Mouse (Mus musculus): Measurements from ENCODE around the gene Macrod2. TPM values are rescaled to one million over a fixed set of nuclear protein-coding genes. Genes with fewer than 3 reads are reported as not detected.

Macrod2 gene
- polyA plus RNA-seq, 1 experiment from 2014 or later = 23.7 TPM

- no peak overlapping the region for H3K4me3 ChIP-seq
- ATAC-seq (ENCODE audit: extremely low read depth, insufficient number of reproducible peaks, low FRiP score, low TSS enrichment) = no peak
- H3K4me2 ChIP-seq = no peak overlapping the region
- H3K36me3 ChIP-seq = no peaks in the 10 kb centered on the region
- H3K9me3 ChIP-seq = no peaks in the 10 kb centered on the region
- no peak overlapping the region for H3K27ac ChIP-seq (replicated peaks)
- 60% methylated on average over 2 of the region's 2 CpGs for WGBS
- H3K9ac ChIP-seq = no peak overlapping the region
- H3K27me3 ChIP-seq (replicated peaks) = no peaks in the 10 kb centered on the region
- 0 out of 2 replicates have a peak, but pooled peaks cover 2% of the 10 kb centered on the region for H3K4me1 ChIP-seq
These were observed 1872.7 kb downstream of the Macrod2 start for GRCm38 (mm10) chr2:142267836-142268235.

GRCm38 (mm10) chr2:142286761-142287160, 1891.7 kb downstream of the Macrod2 start:
- Histone ChIP-seq H3K9ac (no peak overlapping the region), H3K4me3 (no peak overlapping the region), H3K36me3 (no peaks in the 10 kb centered on the region), H3K4me1 (no peaks in the 10 kb centered on the region), H3K9me3 (no peaks in the 10 kb centered on the region), H3K4me2 (no peak overlapping the region), H3K27ac (replicated peaks) (no peak overlapping the region), H3K27me3 (replicated peaks) (no peaks in the 10 kb centered on the region)
- WGBS = 53% methylated on average over 1 of the region's 1 CpGs
- ATAC-seq (ENCODE audit: extremely low read depth, insufficient number of reproducible peaks, low FRiP score, low TSS enrichment) = no peak

- WGBS = 70% methylated on average over 4 of the region's 4 CpGs
- H3K27me3 ChIP-seq (replicated peaks) = no peaks in the 10 kb centered on the region
These were observed 1899.7 kb downstream of the Macrod2 start for GRCm38 (mm10) chr2:142294831-142295230.

DNA sequence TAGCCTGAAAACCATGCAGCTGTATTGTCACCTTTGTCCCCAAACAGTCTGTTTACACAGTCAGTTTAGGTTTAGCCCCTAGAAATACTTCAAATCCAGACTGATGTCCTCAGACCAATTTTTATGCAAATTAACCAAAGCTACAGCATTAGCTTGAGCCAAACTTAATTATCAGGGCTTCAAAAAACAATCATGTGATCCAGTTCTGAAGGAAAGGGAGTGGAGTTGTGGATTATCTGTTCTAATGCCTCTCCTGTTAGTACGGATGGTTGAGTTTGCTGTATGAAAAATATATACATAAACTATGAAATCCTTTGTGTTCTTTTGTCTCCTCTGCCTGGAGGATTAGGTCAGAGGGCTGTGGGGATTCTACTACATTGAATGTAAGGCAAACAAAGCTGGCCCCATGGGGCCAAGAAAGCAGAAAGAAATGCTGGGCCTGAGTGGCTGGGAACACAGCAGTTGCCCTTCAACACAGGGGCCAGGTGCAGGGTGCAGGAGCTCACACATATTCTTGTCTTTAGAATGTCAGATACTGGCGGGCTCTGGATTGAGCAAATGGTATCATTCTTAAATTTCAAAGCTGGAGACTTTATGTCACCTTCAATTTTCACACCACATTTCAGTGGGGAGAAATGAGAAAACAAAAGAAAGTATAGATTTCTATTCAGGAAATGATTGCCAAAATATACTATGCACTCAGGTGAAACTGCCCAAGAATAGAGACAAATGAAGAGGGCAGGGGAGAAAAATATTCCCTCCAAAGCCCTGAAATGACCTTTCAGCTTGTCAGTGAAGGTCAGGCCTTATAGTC, 1908.2 kb downstream of the Macrod2 start:
- Histone ChIP-seq H3K9ac (no peak overlapping the region), H3K4me1 (no peaks in the 10 kb centered on the region), H3K27me3 (replicated peaks) (no peaks in the 10 kb centered on the region), H3K9me3 (no peaks in the 10 kb centered on the region), H3K27ac (replicated peaks) (no peak overlapping the region), H3K4me3 (no peak overlapping the region), H3K4me2 (no peak overlapping the region), H3K36me3 (no peaks in the 10 kb centered on the region)
- no peak for ATAC-seq (ENCODE audit: extremely low read depth, insufficient number of reproducible peaks, low FRiP score, low TSS enrichment)
- WGBS = 44% methylated on average over 2 of the region's 2 CpGs

More at GRCm38 (mm10) chr2:142294831-142295230, 1899.7 kb downstream of the Macrod2 start:
- H3K4me2 ChIP-seq = no peak overlapping the region
- H3K36me3 ChIP-seq = no peaks in the 10 kb centered on the region
- no peaks in the 10 kb centered on the region for H3K9me3 ChIP-seq
- H3K4me1 ChIP-seq = no peaks in the 10 kb centered on the region
- no peak overlapping the region for H3K9ac ChIP-seq
- no peak for ATAC-seq (ENCODE audit: extremely low read depth, insufficient number of reproducible peaks, low FRiP score, low TSS enrichment)
- H3K27ac ChIP-seq (replicated peaks) = no peak overlapping the region
- no peak overlapping the region for H3K4me3 ChIP-seq

GRCm38 (mm10) chr2:142303912-142304182, 1908.7 kb downstream of the Macrod2 start:
- H3K9ac ChIP-seq = no peak overlapping the region
- no peak overlapping the region for H3K27ac ChIP-seq (replicated peaks)
- H3K4me2 ChIP-seq = no peak overlapping the region
- no peak overlapping the region for H3K4me3 ChIP-seq
- WGBS = 69% methylated on average over 2 of the region's 2 CpGs
- no peaks in the 10 kb centered on the region for H3K36me3 ChIP-seq
- H3K27me3 ChIP-seq (replicated peaks) = no peaks in the 10 kb centered on the region
- H3K9me3 ChIP-seq = no peaks in the 10 kb centered on the region
- no peak for ATAC-seq (ENCODE audit: extremely low read depth, insufficient number of reproducible peaks, low FRiP score, low TSS enrichment)
- H3K4me1 ChIP-seq = no peaks in the 10 kb centered on the region

GRCm38 (mm10) chr2:142323158-142323557, 1928.0 kb downstream of the Macrod2 start:
- Histone ChIP-seq H3K36me3 (no peaks in the 10 kb centered on the region), H3K9ac (no peak overlapping the region), H3K9me3 (no peaks in the 10 kb centered on the region), H3K4me3 (no peak overlapping the region), H3K27me3 (replicated peaks) (no peaks in the 10 kb centered on the region), H3K27ac (replicated peaks) (no peak overlapping the region), H3K4me2 (no peak overlapping the region), H3K4me1 (no peaks in the 10 kb centered on the region)
- ATAC-seq (ENCODE audit: extremely low read depth, insufficient number of reproducible peaks, low FRiP score, low TSS enrichment) = no peak
- WGBS = 61% methylated on average over 3 of the region's 3 CpGs

GRCm38 (mm10) chr2:142326737-142327136, 1931.6 kb downstream of the Macrod2 start:
- Histone ChIP-seq H3K4me3 (no peak overlapping the region), H3K9me3 (no peaks in the 10 kb centered on the region), H3K27me3 (replicated peaks) (no peaks in the 10 kb centered on the region), H3K9ac (no peak overlapping the region), H3K4me2 (no peak overlapping the region), H3K27ac (replicated peaks) (no peak overlapping the region), H3K36me3 (no peaks in the 10 kb centered on the region), H3K4me1 (no peaks in the 10 kb centered on the region)
- 77% methylated on average over 3 of the region's 3 CpGs for WGBS
- no peak for ATAC-seq (ENCODE audit: extremely low read depth, insufficient number of reproducible peaks, low FRiP score, low TSS enrichment)

GRCm38 (mm10) chr2:142329761-142330160, 1934.7 kb downstream of the Macrod2 start:
- Histone ChIP-seq H3K27me3 (replicated peaks) (no peaks in the 10 kb centered on the region), H3K27ac (replicated peaks) (no peak overlapping the region), H3K9me3 (no peaks in the 10 kb centered on the region), H3K4me3 (no peak overlapping the region), H3K4me2 (no peak overlapping the region), H3K4me1 (peaks cover 9% of the 10 kb centered on the region), H3K36me3 (no peaks in the 10 kb centered on the region), H3K9ac (no peak overlapping the region)
- no peak for ATAC-seq (ENCODE audit: extremely low read depth, insufficient number of reproducible peaks, low FRiP score, low TSS enrichment)
- 68% methylated on average over 7 of the region's 7 CpGs for WGBS

DNA sequence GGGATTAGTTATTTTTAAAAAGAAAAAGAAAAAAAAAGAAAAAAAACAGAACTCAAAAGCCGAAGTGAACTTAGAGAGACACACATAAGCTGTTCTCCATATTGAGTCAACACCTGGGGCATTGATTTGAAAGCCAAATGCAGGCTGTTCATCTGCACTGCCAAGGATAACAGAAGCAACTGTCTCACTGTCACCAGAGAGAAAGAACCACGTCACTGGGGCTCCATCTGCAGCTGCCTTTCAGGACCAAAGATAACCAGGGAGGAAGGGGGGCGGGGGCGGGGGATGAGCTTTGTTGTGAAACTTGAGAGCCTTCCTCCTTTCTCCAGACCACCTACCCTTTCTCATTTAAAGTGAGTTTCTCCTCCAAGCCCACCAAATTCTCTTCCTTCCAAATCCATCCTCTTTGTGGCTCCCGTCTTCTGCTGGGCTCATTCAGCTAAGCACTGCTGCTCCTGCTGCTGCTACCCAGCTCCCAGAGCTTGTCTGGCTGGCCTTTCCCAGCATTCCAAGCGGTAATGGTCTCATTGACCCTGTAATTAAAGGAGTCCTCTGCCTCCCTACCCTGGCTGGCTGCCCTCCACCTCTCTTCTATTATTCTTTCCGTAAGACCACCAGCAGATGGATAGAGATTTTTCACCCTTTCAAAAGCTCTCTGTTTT, 1939.5 kb downstream of the Macrod2 start:
- no peak overlapping the region for H3K27ac ChIP-seq (replicated peaks)
- no peaks in the 10 kb centered on the region for H3K36me3 ChIP-seq
- no peak for ATAC-seq (ENCODE audit: extremely low read depth, insufficient number of reproducible peaks, low FRiP score, low TSS enrichment)
- 0 out of 2 replicates have a peak overlapping the region, but pooled peaks have one; percentile 2 for H3K4me3 ChIP-seq
- H3K9ac ChIP-seq = no peak overlapping the region
- peaks cover 10% of the 10 kb centered on the region for H3K4me1 ChIP-seq
- H3K9me3 ChIP-seq = no peaks in the 10 kb centered on the region
- WGBS = 9% methylated on average over 7 of the region's 7 CpGs
- H3K27me3 ChIP-seq (replicated peaks) = no peaks in the 10 kb centered on the region
- H3K4me2 ChIP-seq = peak overlapping the region; percentile 52

DNA sequence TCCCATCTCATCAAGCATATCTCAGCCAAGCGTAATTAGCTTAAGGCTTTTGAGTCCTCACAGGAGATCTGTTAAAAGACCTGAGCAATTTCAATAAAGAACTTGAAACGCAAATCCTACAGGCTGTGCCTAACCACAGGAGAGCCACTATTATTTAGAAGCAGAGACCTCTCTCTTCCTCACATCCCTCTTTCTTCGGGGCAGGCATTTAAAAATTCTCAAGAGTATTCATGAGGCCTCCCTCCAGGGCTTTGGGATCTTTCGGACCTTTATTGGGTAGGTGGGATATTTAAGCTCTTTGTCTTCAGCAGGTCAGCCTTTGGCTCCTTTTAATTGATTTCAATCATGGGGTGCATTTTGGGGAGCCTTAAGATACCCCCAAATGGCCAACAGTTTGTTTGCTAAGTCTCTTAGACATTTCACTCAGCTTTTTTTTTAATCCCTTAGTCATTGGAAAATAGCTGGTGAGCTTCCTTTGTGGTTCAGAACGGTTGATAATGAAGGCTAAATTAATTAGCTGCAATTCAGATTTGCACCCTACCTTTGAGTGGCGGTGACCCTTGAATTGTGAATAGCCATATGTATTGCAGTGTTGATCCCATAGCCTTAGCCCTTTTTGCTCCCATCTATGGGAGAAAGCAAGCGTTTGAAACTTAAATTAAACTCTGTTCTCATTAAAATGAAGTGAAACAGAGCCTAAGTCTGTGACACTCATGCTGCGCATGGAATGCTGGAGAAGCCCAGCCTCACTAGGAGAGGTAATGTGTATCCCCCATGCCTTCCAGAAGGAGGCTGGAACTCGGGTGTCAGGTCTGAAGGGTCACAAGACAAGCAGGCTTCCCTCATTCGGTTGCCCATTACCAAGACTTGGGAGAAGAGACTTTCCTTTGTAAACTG, 1940.2 kb downstream of the Macrod2 start:
- Histone ChIP-seq H3K9ac (no peak overlapping the region), H3K4me2 (peak overlapping the region; percentile 52; the same call in 1 of the 2 replicates), H3K36me3 (no peaks in the 10 kb centered on the region), H3K4me1 (peaks cover 10% of the 10 kb centered on the region), H3K4me3 (no peak overlapping the region), H3K9me3 (no peaks in the 10 kb centered on the region), H3K27me3 (replicated peaks) (no peaks in the 10 kb centered on the region), H3K27ac (replicated peaks) (no peak overlapping the region)
- ATAC-seq (ENCODE audit: extremely low read depth, insufficient number of reproducible peaks, low FRiP score, low TSS enrichment) = no peak
- WGBS = 59% methylated on average over 10 of the region's 10 CpGs

DNA sequence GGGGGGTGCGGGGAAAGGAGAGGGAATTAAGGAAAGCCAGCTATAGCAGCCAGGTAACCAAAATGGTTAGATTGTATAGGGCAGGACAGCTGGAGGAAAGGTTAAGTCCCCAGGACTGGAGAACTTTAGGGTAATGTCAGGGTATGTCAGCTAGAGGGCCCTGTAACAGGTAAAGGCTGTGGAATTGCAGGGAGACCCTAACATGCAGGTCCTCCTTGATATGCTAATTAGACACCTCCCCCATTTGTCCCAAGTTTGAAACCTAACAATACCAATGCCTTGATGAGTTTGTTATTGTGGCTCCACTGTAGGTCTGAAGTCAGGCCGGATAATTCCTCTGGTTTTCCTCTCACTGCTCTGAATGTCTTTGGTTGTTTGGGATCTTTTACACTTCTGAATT, 1948.9 kb downstream of the Macrod2 start:
- 37% methylated on average over 1 of the region's 2 CpGs for WGBS
- no peak for ATAC-seq (ENCODE audit: extremely low read depth, insufficient number of reproducible peaks, low FRiP score, low TSS enrichment)
- no peaks in the 10 kb centered on the region for H3K4me1 ChIP-seq

More for the DNA sequence above, 1948.9 kb downstream of the Macrod2 start:
- H3K9ac ChIP-seq = no peak overlapping the region
- no peak overlapping the region for H3K4me3 ChIP-seq
- H3K4me2 ChIP-seq = no peak overlapping the region
- H3K27me3 ChIP-seq (replicated peaks) = no peaks in the 10 kb centered on the region
- H3K9me3 ChIP-seq = no peaks in the 10 kb centered on the region
- H3K36me3 ChIP-seq = no peaks in the 10 kb centered on the region
- no peak overlapping the region for H3K27ac ChIP-seq (replicated peaks)
